Mouse (Mus musculus) v-Abl transformed pro-B cells (cell line): Measurements from ENCODE around the gene Rpusd1.

Experiments
- in situ Hi-C, 2 experiments: fragments of 400-800 bp; cut with MboI; formaldehyde crosslinking; loops; one replicate each; pipeline ENCODE4 v1.15.1; 2025; ENCODE audit not compliant: unreplicated experiment in 2 of 2

Gene Rpusd1

DNA sequence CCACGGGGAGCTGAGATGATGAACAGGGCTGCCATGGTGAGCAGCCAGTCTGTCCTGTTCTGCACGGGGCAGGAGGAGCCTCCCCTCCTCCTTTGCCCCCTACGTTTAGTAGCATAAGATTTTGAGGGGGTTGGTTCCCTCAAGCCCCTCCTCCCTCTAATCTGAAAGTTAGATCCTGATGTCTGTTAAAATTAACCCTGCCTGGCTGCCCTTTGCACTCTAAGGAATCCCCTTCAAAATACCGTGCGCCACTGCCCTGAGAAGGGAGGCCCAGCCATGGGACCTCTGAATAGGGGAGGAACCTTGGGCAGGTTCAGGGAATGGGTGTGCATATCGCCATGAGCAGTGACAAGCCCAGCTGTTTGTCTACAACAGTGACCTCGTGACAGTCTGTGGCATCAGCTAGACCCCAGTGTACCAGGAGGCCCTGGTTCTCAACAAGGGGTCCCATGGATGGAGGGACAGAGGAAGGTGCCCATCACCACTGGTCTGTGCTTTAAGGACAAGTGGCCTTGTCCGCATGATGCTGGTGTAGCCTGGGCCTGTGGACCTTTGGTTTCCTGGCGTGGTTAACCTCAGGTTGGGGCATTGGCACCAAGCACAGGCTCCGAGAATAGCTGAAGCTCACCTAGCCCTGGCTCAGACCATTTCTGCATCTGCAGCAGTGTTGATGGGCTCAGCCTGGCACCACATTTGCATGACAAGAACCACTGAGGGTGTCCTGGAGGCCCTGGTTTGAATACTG, 48.0 kb downstream of the Rpusd1 start:
- in situ Hi-C loops: no loop called here

DNA sequence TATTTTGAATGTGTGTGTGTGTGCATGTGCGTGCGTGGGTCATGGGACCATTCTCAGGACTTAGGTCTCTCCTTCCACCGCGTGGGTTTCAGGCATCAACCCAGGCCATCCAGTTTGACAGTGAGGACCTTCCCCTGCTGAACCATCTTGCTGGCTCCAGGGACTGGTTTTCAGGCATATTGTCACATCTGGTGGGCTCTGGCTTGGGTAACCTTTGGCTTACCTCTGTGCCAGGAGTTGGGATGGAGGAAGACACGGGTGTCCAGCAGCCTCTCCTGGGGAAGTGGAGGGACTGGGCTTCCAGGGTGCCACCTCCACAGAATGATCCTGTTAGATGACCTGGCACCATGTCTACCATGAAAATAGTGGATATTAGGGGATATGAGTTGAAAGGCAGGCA, 50.5 kb downstream of the Rpusd1 start:
- in situ Hi-C loops: no loop called here
